Mouse (Mus musculus) G1E (cell line): ENCODE measurements at regions not wholly inside any gene's neighbourhood (a gene's known extent, or its start where the extent isn't known, plus 50 kb on each side); places are given as distances from the start of the nearest gene placed in this dataset.

Experiments
- CTCF ChIP-seq: IDR thresholded peaks from 2 replicates; pipeline ENCODE4 v1.5.1; 2012; ENCODE audit warnings: low read depth, low read length, inconsistent platforms, mixed read lengths
- GATA1 ChIP-seq: IDR thresholded peaks from 2 replicates; pipeline ENCODE4 v1.6.1; 2012; ENCODE audit warnings: borderline replicate concordance, low read length, inconsistent platforms, mixed read lengths
- TAL1 ChIP-seq: conservative IDR thresholded peaks from 2 replicates; pipeline ENCODE4 v1.6.1; 2012; ENCODE audit warnings: low read depth, low read length, inconsistent platforms, mixed read lengths

- no peak for TF ChIP-seq CTCF
- no peak for TF ChIP-seq GATA1
- no peak for TF ChIP-seq TAL1
Observed at GRCm38 (mm10) chr13:82949541-82949940, 554.3 kb upstream of the Mef2c start.
